Mouse (Mus musculus) myocyte (in vitro differentiated cells): Measurements from ENCODE around the gene Trim27. TPM values are rescaled to one million over a fixed set of nuclear protein-coding genes. Genes with fewer than 3 reads are reported as not detected.

Experiments
- H3K27me3 ChIP-seq: one replicate; pipeline ENCODE4 v1.6.1; 2011; ENCODE audit not compliant: control insufficient read depth, insufficient read depth, insufficient read length
- H3K36me3 ChIP-seq: one replicate; pipeline ENCODE4 v1.6.1; 2011; ENCODE audit not compliant: control insufficient read depth, insufficient read depth
- H3K4me2 ChIP-seq: one replicate; pipeline ENCODE4 v1.6.1; 2011; ENCODE audit warnings: low read depth, control low read depth
- H3K4me3 ChIP-seq: one replicate; pipeline ENCODE4 v1.5.1; 2011; ENCODE audit warnings: mild to moderate bottlenecking, control low read depth, moderate library complexity
- H3K79me2 ChIP-seq: one replicate; pipeline ENCODE4 v1.6.1; 2011; ENCODE audit not compliant: control insufficient read depth, insufficient read depth
- H3ac ChIP-seq: one replicate; pipeline ENCODE4 v1.6.1; 2011; ENCODE audit not compliant: control insufficient read depth, insufficient read length
- CEBPB ChIP-seq: IDR thresholded peaks from 2 replicates; pipeline ENCODE4 v1.6.1; 2011; ENCODE audit warnings: mild to moderate bottlenecking, moderate library complexity; ENCODE audit not compliant: poor library complexity, insufficient read depth, severe bottlenecking
- E2F4 ChIP-seq: IDR thresholded peaks from one replicate; pipeline ENCODE4 v1.6.1; 2011; ENCODE audit warnings: mild to moderate bottlenecking, control low read depth, moderate library complexity; ENCODE audit not compliant: insufficient read depth
- MAX ChIP-seq: IDR thresholded peaks from one replicate; pipeline ENCODE4 v1.6.1; 2011; ENCODE audit warnings: low read depth, mild to moderate bottlenecking, control low read depth
- MYOD1 ChIP-seq, 3 experiments: IDR thresholded peaks; one replicate each; pipeline ENCODE4 v1.6.1; 2011; ENCODE audit warnings: control low read depth in 2 of 3, low read depth in 2 of 3, mild to moderate bottlenecking in 2 of 3, moderate library complexity in 1 of 3; ENCODE audit not compliant: insufficient read length in 2 of 3, control insufficient read depth in 1 of 3
- MYOG ChIP-seq, 3 experiments: IDR thresholded peaks; one replicate each; pipeline ENCODE4 v1.6.1; 2011; ENCODE audit warnings: control low read depth in 2 of 3, low read depth in 2 of 3, mild to moderate bottlenecking in 2 of 3; ENCODE audit not compliant: insufficient read length in 2 of 3, control insufficient read depth in 1 of 3, insufficient read depth in 1 of 3
- POLR2A ChIP-seq: IDR thresholded peaks from one replicate; pipeline ENCODE4 v1.6.1; 2011; ENCODE audit warnings: low read depth, mild to moderate bottlenecking, control low read depth, moderate library complexity; ENCODE audit not compliant: insufficient read length
- POLR2AphosphoS2 ChIP-seq: IDR thresholded peaks from one replicate; pipeline ENCODE4 v1.6.1; 2011; ENCODE audit warnings: low read depth, control low read depth; ENCODE audit not compliant: insufficient read length
- REST ChIP-seq: IDR thresholded peaks from one replicate; pipeline ENCODE4 v1.6.1; 2011; ENCODE audit warnings: mild to moderate bottlenecking, control low read depth, moderate library complexity; ENCODE audit not compliant: insufficient read depth, insufficient read length
- SRF ChIP-seq: IDR thresholded peaks from one replicate; pipeline ENCODE4 v1.6.1; 2011; ENCODE audit warnings: low read depth; ENCODE audit not compliant: control insufficient read depth, insufficient read length
- TCF12 ChIP-seq: IDR thresholded peaks from one replicate; pipeline ENCODE4 v1.6.1; 2011; ENCODE audit warnings: mild to moderate bottlenecking, control low read depth; ENCODE audit not compliant: poor library complexity, insufficient read depth, severe bottlenecking
- TCF3 ChIP-seq: IDR thresholded peaks from one replicate; pipeline ENCODE4 v1.6.1; 2011; ENCODE audit warnings: low read depth, control low read depth; ENCODE audit not compliant: insufficient read length
- USF1 ChIP-seq: IDR thresholded peaks from one replicate; pipeline ENCODE4 v1.6.1; 2011; ENCODE audit warnings: low read depth, mild to moderate bottlenecking, control low read depth, moderate library complexity
- polyA plus RNA-seq: library from polyadenylated mRNA; unstranded; fragments of >200 nt; fragmentation: generic; extraction: Trizol; gene quantifications from one replicate; pipeline ENCODE4 v1.2.1, GENCODE M21; 2012; ENCODE audit warnings: missing spikeins

Trim27 gene
- polyA plus RNA-seq, 1 experiment, result 62.4 TPM

- Histone ChIP-seq H3K4me3 (no peak overlapping the region), H3ac (no peak overlapping the region), H3K27me3 (no peaks in the 10 kb centered on the region), H3K79me2 (no peaks in the 10 kb centered on the region), H3K4me2 (no peak overlapping the region), H3K36me3 (no peaks in the 10 kb centered on the region)
- TF ChIP-seq REST (no peak), SRF (no peak), MYOD1 (IDR thresholded peaks at IDR 0.05; ENCODE audit: control insufficient read depth in 1 of 3, insufficient read length in 2 of 3, low read depth in 2 of 3) (no peak), CEBPB (no peak), USF1 (no peak), MYOG (IDR thresholded peaks at IDR 0.05; ENCODE audit: control insufficient read depth in 1 of 3, insufficient read depth in 1 of 3, insufficient read length in 2 of 3, low read depth in 2 of 3) (no peak)
Measured at GRCm38 (mm10) chr13:21225206-21225605, 46.0 kb downstream of the Trim27 start.

- Histone ChIP-seq H3K27me3 (no peaks in the 10 kb centered on the region), H3ac (no peak overlapping the region), H3K79me2 (no peaks in the 10 kb centered on the region), H3K4me3 (no peak overlapping the region), H3K36me3 (no peaks in the 10 kb centered on the region), H3K4me2 (no peak overlapping the region)
- TF ChIP-seq MYOD1 (IDR thresholded peaks at IDR 0.05; ENCODE audit: control insufficient read depth in 1 of 3, insufficient read length in 2 of 3, low read depth in 2 of 3) (no peak), CEBPB (no peak), MAX (no peak)
Measured at GRCm38 (mm10) chr13:21226031-21226430, 46.8 kb downstream of the Trim27 start.

GRCm38 (mm10) chr13:21233732-21234705 lies 54.8 kb downstream of the Trim27 start:
- Histone ChIP-seq H3K36me3 (no peaks in the 10 kb centered on the region), H3K4me3 (peak overlapping the region; percentile 22), H3ac (no peak overlapping the region), H3K4me2 (peak overlapping the region; percentile 88), H3K79me2 (no peaks in the 10 kb centered on the region), H3K27me3 (no peaks in the 10 kb centered on the region)
- TF ChIP-seq MYOD1 (IDR thresholded peaks at IDR 0.05; ENCODE audit: control insufficient read depth in 1 of 3, insufficient read length in 2 of 3, low read depth in 2 of 3) (no peak), TCF12 (no peak), USF1 (peak; percentile 62)

- TF ChIP-seq USF1 (no peak), TCF12 (no peak), E2F4 (no peak), MYOD1 (IDR thresholded peaks at IDR 0.05; ENCODE audit: control insufficient read depth in 1 of 3, insufficient read length in 2 of 3, low read depth in 2 of 3) (no peak), SRF (no peak), MYOG (IDR thresholded peaks at IDR 0.05; ENCODE audit: control insufficient read depth in 1 of 3, insufficient read depth in 1 of 3, insufficient read length in 2 of 3, low read depth in 2 of 3) (no peak), MAX (no peak), POLR2AphosphoS2 (no peak), REST (no peak), TCF3 (no peak), POLR2A (no peak), CEBPB (no peak)
- H3K4me2 ChIP-seq, result no peak overlapping the region
- no peaks in the 10 kb centered on the region for H3K36me3 ChIP-seq
- no peak overlapping the region for H3K4me3 ChIP-seq
- H3ac ChIP-seq, result no peak overlapping the region
- H3K79me2 ChIP-seq, result no peaks in the 10 kb centered on the region
- H3K27me3 ChIP-seq, result no peaks in the 10 kb centered on the region
Measured at GRCm38 (mm10) chr13:21236714-21237113, 57.5 kb downstream of the Trim27 start.

- Histone ChIP-seq H3K79me2 (no peaks in the 10 kb centered on the region), H3K36me3 (no peaks in the 10 kb centered on the region), H3K4me3 (no peak overlapping the region), H3K27me3 (no peaks in the 10 kb centered on the region), H3K4me2 (no peak overlapping the region), H3ac (no peak overlapping the region)
- TF ChIP-seq REST (no peak), TCF3 (no peak), MYOG (IDR thresholded peaks at IDR 0.05; ENCODE audit: control insufficient read depth in 1 of 3, insufficient read depth in 1 of 3, insufficient read length in 2 of 3, low read depth in 2 of 3) (no peak), E2F4 (no peak), POLR2A (no peak), MYOD1 (IDR thresholded peaks at IDR 0.05; ENCODE audit: control insufficient read depth in 1 of 3, insufficient read length in 2 of 3, low read depth in 2 of 3) (no peak), SRF (no peak), TCF12 (no peak), MAX (no peak), CEBPB (no peak), POLR2AphosphoS2 (no peak), USF1 (no peak)
Measured at GRCm38 (mm10) chr13:21237161-21237560, 57.9 kb downstream of the Trim27 start.
